Mouse (Mus musculus) Patski (cell line): ENCODE measurements around the gene Ppfia4. TPM values are rescaled to one million over a fixed set of nuclear protein-coding genes. Genes with fewer than 3 reads are reported as not detected.

Experiments
- ATAC-seq: fragments of 100-300 bp; one replicate; pipeline ENCODE4 v1.8.0; 2021
- CTCF ChIA-PET: fragments of 350-600 bp; sonication (Branson Sonifier 250); formaldehyde crosslinking; loops from one replicate; lab custom pipeline; 2022; ENCODE audit warnings: inconsistent platforms; lab: Charles Lee
- POLR2A ChIA-PET: fragments of 350-600 bp; sonication (Branson Sonifier 250); formaldehyde crosslinking; loops from one replicate; lab custom pipeline; 2022; ENCODE audit warnings: antibody characterized with exemption, inconsistent platforms; lab: Charles Lee
- DNase-seq: peaks from one replicate; pipeline ENCODE4 v3.0.0-alpha.2; 2011; ENCODE audit warnings: low read depth, low spot score
- H3K27me3 ChIP-seq: fragments of 371-371 bp; one replicate; pipeline ENCODE4 v1.5.1; 2021
- CTCF ChIP-seq: fragments of 100-300 bp; IDR thresholded peaks from one replicate; pipeline ENCODE4 v1.5.1; 2021
- in situ Hi-C: fragments of 300-500 bp; cut with MboI; formaldehyde crosslinking; loops from 3 replicates; pipeline ENCODE4 v1.11.1; 2018; ENCODE audit warnings: low pct_unique_long_range_greater_than_20kb, mixed read lengths
- polyA plus RNA-seq: library from polyadenylated mRNA; unstranded; gene quantifications from one replicate; pipeline ENCODE4 v1.2.3, GENCODE M21; 2021

The Ppfia4 gene
- polyA plus RNA-seq, 1 experiment from 2014 or later: 0.30 TPM

DNA sequence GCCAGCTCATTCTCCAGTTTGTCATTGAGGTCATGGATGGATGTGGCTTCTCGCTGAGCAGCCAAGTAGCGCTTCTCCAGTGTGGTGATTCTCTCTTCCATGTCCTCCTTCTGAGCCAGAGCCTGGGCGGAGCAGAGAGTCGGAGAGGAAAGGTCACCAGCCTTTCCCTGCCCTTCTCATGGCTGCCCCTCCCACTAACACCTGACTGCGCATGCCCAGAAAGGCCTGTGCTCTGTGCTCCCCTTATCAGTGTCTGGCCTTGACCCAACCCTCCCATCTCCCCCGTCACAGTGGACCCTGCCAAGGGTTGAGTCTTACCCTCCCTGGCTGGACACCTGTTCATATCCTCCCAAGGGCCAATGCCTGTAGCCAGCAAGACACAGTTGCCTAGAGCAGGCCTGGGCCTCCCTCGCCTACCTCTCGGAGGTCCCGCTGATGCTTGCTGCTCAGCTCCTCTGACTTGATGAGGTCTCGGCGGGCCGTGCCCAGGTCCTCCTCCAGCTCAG, 5.8 kb downstream of the Ppfia4 start:
- in situ Hi-C loops: no loop called here
- ChIA-PET POLR2A (no interaction called here), CTCF (interaction anchor here (1.2 kb wide), 1 partner anchor 205 kb away, joined by 4 read pairs; no protein-coding TSS in a partner anchor)
- H3K27me3 ChIP-seq: no peaks in the 10 kb centered on the region
- no peak for TF ChIP-seq CTCF
- no peak for ATAC-seq
- no peak for DNase-seq

DNA sequence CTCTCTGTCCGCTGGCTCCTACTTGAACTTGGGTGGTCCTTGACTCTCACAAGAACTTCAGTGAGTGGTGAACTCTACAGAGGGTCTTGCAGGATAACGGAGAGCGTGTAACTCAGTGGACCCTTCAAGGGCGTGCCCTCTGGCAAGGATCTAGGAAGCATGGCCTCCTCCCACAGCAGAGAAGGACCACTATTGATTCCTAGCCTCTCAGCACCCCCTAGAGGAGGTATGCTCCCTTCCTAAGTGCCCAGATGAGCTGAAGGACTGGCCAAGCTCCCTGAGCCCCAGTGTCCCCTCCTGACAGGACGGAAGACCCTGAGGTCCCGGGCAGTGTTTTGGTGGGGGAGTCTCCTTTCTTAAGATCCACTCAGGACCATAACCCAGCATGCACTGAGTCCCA, 10.1 kb downstream of the Ppfia4 start:
- DNase-seq (no peak), ATAC-seq (no peak)
- ChIA-PET CTCF (interaction anchor here (0.8 to 1.6 kb wide), 4 partner anchors 10 to 269 kb away, joined by 3 to 8 read pairs (median 4); partner anchors contain the start of gene Ppfia4), POLR2A (no interaction called here)
- in situ Hi-C loops: loop anchor here (5.0 kb wide), 1 partner anchor 170 kb away; no protein-coding TSS in a partner anchor
- no peak for TF ChIP-seq CTCF
- no peaks in the 10 kb centered on the region for H3K27me3 ChIP-seq

DNA sequence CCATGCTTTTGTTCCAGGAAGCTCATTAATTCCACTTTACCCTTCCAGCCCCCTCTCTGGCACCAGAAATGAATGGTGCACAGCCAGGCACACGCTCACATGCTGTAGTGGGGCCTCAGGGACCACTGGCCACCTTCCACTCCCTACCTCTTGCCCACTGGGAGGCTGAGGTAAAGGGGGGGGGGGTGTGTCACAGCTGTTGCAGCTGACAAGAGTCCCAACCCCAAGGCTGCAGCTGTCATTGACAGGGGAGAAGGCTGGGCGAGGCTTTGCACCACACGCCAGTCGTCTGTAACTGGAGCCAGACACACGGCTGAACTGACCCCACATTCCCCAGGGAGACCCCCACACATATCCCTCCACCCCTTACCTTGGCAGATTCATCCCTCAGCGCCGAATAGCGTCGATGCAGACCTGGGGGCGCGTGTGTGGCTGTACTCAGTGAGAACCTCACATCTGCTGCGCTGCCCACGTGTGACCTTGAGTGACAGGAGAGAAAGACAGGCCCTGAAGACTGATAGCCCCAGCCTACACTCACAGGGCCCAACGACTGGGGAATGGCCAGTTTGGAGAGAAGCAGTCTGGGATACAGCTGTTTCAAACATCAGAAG, 11.9 kb downstream of the Ppfia4 start:
- TF ChIP-seq CTCF: no peak
- ChIA-PET CTCF (interaction anchor here (1.3 kb wide), 1 partner anchor 150 kb away, joined by 3 read pairs; no protein-coding TSS in a partner anchor), POLR2A (no interaction called here)
- ATAC-seq (no peak), DNase-seq (no peak)
- in situ Hi-C loops: loop anchor here (5.0 kb wide), 1 partner anchor 168 kb away; no protein-coding TSS in a partner anchor
- H3K27me3 ChIP-seq: no peaks in the 10 kb centered on the region

DNA sequence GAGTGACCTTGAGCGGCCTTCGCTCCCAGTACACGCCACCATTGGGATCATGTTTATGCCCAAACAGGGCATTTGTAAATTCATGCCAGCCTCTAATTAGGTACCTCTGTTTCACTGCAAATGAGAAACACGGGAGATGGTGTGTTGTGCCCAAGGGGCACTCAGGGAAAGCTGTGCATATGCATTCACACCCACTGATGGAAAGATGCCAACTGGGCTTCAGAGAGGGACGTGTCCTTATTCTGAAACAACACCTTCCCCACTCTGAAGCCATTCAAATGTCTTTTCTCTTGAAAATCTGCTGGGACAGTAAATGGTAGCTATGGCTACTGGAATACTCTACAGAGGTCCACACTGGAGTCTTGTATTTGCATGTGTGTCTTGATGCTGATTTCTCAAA, 14.5 kb downstream of the Ppfia4 start:
- no peak for ATAC-seq

DNA sequence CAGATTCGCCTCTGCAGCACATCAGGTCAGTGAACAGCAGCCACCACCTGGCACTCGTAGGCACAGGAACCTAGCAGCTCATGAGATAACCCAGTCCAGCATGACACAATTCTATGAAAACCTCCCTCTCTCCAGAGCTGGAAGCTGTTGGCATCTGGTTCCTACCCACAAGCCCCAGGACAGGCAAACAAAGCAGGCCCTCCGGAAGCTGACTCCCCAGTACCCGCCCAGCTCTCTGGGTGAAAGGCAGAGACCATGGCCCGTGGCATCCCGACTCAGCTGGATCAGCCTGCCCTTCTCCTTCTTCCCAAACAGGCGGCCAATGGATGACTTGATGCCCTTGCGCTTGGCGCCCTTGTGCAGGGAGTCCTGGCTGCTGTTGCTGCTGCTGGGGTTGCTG, 16.4 kb downstream of the Ppfia4 start:
- no peak for DNase-seq

More for the DNA sequence above, 14.5 kb downstream of the Ppfia4 start:
- no peak for TF ChIP-seq CTCF
- H3K27me3 ChIP-seq: no peaks in the 10 kb centered on the region
- CTCF ChIA-PET: interaction anchor here (1.1 to 1.3 kb wide), 2 partner anchors 58 to 198 kb away, joined by 3 read pairs; no protein-coding TSS in a partner anchor
- in situ Hi-C loops: loop anchor here (5.0 kb wide), 1 partner anchor 66 kb away; no protein-coding TSS in a partner anchor
- no peak for DNase-seq
- POLR2A ChIA-PET: no interaction called here

DNA sequence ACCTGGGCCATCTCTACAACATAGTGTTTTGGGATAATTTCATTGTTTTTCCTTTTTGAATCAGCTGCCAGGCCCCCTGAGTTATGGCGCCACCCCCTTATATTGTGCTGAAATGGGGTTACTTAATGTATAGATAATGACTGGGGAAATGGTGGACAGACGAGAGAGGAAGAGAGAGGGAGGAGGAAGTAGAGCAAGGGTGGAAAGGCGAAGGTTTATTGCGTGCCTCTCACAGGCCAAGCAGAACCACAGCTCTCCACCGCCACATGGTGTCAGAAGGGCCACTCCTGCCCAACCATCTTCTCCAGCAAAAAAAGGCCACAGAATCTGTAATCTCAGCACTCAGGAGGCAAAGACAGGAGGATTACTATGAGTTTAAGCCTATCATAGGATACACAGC, 17.5 kb downstream of the Ppfia4 start:
- DNase-seq: no peak
- in situ Hi-C loops: loop anchor here (5.0 kb wide), 1 partner anchor 63 kb away; no protein-coding TSS in a partner anchor
- no peak for ATAC-seq
- CTCF ChIA-PET: no interaction called here
- POLR2A ChIA-PET: no interaction called here
- H3K27me3 ChIP-seq: no peaks in the 10 kb centered on the region
- TF ChIP-seq CTCF: no peak

More for the DNA sequence above, 16.4 kb downstream of the Ppfia4 start:
- no peak for TF ChIP-seq CTCF
- CTCF ChIA-PET: no interaction called here
- no peaks in the 10 kb centered on the region for H3K27me3 ChIP-seq
- ATAC-seq: no peak
- POLR2A ChIA-PET: no interaction called here
- in situ Hi-C loops: loop anchor here (5.0 kb wide), 1 partner anchor 64 kb away; no protein-coding TSS in a partner anchor

DNA sequence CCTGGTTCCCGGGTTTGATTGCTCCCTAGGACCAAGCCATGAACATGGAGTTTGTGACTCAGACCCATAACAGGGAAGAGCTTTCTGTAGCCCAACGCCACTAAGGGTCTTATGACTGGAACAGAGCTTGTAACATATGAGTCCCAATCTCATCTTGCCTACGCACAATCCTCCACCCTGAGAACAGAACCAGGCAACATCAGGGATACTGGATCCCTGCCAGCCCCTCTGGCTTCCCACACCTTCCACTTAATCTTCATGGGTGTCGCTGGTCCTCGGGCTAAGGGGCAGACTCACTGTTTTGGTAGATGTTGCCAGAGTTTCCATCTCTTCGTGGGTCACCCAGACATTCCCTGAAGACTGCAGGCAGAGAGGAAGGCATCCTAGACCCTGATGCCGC, 21.0 kb downstream of the Ppfia4 start:
- no peaks in the 10 kb centered on the region for H3K27me3 ChIP-seq
- in situ Hi-C loops: no loop called here
- no peak for TF ChIP-seq CTCF
- CTCF ChIA-PET: no interaction called here
- no peak for DNase-seq
- no peak for ATAC-seq
- POLR2A ChIA-PET: no interaction called here

DNA sequence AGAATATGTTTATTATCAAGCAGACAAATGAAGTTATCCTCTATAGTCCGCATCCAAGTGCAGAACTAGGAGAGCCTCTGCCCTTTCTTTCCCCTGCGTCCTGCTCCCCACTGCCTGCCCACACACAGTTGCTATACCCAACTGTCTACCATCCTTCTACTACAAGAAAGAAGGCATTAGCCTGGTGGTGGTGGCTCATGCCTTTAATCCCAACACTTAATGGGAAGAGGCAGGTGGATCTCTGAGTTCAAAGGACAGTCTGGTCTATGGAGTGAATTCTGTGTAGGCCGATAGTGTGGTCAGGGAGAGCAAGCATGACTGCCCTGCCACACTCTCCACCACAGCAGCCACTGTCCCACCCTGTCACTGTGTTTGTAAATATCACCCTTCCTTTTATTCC, 22.0 kb downstream of the Ppfia4 start:
- ChIA-PET POLR2A (no interaction called here), CTCF (no interaction called here)
- DNase-seq (no peak), ATAC-seq (no peak)
- in situ Hi-C loops: no loop called here
- H3K27me3 ChIP-seq: no peaks in the 10 kb centered on the region
- no peak for TF ChIP-seq CTCF

DNA sequence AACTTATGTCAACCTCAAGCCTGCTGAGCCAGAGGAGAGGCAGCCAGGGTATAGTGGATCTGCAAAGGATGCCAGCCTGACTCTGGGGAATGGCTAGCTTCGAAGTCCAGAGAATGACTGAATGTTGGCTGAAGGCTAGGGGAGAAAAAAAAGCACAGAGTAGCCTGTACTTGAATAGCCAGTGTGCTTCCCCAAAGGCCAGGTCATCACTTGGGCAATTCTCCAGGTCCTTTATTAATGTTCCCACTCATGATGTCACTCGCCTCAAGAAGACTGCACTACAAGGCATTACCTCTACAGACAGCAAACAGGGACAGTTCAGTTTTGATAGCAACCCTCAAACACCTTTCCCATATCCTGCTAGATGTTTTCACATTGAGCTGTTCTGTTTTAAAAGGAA, 22.4 kb downstream of the Ppfia4 start:
- CTCF ChIA-PET: no interaction called here
- in situ Hi-C loops: no loop called here
- no peak for TF ChIP-seq CTCF
- ATAC-seq: no peak
- DNase-seq: no peak
- POLR2A ChIA-PET: no interaction called here
- no peaks in the 10 kb centered on the region for H3K27me3 ChIP-seq

DNA sequence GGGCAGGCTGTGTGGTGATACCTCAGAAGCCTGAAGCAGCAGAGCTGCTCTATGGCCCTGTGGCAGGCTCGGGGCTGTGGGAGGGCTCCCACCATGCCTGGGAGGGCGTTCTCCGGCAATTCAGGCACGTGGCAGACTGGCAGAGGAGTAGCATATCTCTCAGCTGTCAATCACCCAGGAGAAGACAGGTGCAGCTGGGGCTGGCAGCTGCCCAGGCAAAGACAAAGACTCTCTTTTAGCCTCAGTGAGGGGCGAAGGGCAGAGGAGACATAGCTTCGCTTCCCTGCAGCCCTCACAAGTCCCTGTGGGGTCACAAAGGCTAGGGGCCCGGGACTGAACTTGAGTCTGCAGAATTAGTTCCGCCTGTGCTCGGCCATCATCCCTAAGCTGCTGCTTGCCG, 25.3 kb downstream of the Ppfia4 start:
- ChIA-PET POLR2A (no interaction called here), CTCF (interaction anchor here (1.1 kb wide), 1 partner anchor 16 kb away, joined by 3 read pairs; no protein-coding TSS in a partner anchor)
- ATAC-seq (no peak), DNase-seq (no peak)
- H3K27me3 ChIP-seq: no peaks in the 10 kb centered on the region
- TF ChIP-seq CTCF: no peak
- in situ Hi-C loops: no loop called here

DNA sequence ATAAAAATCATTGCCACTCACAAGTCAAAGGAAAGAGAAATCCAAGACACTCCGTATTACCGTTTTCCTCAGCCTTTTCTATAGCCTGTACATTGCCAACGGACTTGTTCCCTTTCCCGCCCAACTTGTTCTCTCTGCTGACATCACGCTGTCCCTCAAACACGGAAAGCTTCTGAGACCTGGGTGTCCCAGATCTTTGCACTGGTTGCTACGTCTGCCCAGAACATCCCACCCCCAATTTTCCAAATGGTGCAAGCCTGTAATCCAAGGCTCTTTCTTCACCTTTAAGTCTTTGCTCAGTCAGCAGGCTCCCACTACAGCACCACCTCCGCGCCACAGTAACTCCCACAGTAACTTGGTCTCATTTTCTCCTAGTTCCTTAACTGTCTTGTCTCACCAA, 27.8 kb downstream of the Ppfia4 start:
- POLR2A ChIA-PET: no interaction called here
- DNase-seq (no peak), ATAC-seq (no peak)
- in situ Hi-C loops: no loop called here
- CTCF ChIA-PET: no interaction called here
- no peak for TF ChIP-seq CTCF
- no peaks in the 10 kb centered on the region for H3K27me3 ChIP-seq
